26 mouse cellular contexts compared by ENCODE assay signal in the genomic region with DNA sequence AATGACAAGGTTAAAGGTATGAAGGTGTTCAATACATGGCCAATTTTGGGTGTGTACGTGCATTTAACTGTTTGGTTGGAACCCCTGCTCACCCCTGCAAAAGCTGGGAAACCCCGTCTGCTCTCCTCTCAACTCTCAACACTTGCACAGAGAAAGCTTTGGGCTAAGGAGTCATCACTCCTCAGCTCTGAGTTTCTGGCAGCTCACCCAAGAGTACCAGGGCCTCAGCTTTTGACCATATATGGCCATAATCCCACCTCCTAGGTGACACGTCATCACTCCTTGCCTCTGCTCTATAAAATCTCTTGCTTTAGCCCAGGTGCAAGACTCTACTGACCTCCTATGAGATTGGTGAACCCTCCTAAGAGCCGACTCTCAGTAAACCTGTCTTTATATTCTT.
"Had no signal": no experiment of that assay in that cellular context is flagged by ENCODE, and none has a peak within 500 bp of the region (broad histone marks: within the 10 kb centered on the region; RNA-seq: fewer than 3 reads in every experiment).

No protein-coding gene starts in this region.

- H3K9ac ChIP-seq: heart, embryonic 13.5 days; heart, embryonic 15.5 days; hindbrain, embryonic 12.5 days; hindbrain, embryonic 14.5 days; intestine, embryonic 15.5 days; limb, embryonic 13.5 days; limb, embryonic 15.5 days; liver, embryonic 12.5 days; liver, embryonic 14.5 days had no signal

- H3K36me3 ChIP-seq: heart, embryonic 13.5 days; heart, embryonic 15.5 days; hindbrain, embryonic 12.5 days; intestine, embryonic 15.5 days; limb, embryonic 13.5 days; limb, embryonic 15.5 days; liver, embryonic 12.5 days had no signal

- H3K27me3 ChIP-seq: intestine, embryonic 15.5 days; limb, embryonic 15.5 days had no signal

- H3K4me3 ChIP-seq: gastrocnemius, adult 2 months; heart, embryonic 13.5 days; heart, embryonic 15.5 days; hindbrain, embryonic 12.5 days; intestine, embryonic 15.5 days; layer of hippocampus, adult 2 months; left cerebral cortex, adult 2 months; limb, embryonic 13.5 days; limb, embryonic 15.5 days; liver, embryonic 12.5 days had no signal

- DNase-seq: gastrocnemius, adult 2 months; gastrocnemius, postnatal 14 days; gastrocnemius, postnatal 36 days; heart, adult 18-20 months; heart, postnatal 14 days; heart, postnatal 36 days; kidney, adult 18-20 months; kidney, adult 8-10 months; kidney, postnatal 10 days; kidney, postnatal 25 days; kidney, postnatal 4 days had no signal

- H3K27ac ChIP-seq: gastrocnemius, adult 2 months; heart, embryonic 13.5 days; heart, embryonic 15.5 days; hindbrain, embryonic 12.5 days; hindbrain, embryonic 14.5 days; intestine, embryonic 15.5 days; layer of hippocampus, adult 2 months; left cerebral cortex, adult 2 months; limb, embryonic 13.5 days; limb, embryonic 15.5 days; liver, embryonic 12.5 days; liver, embryonic 14.5 days had no signal

- H3K9me3 ChIP-seq: heart, embryonic 13.5 days; heart, embryonic 15.5 days; hindbrain, embryonic 12.5 days; intestine, embryonic 15.5 days; limb, embryonic 13.5 days; limb, embryonic 15.5 days; liver, embryonic 12.5 days had no signal

- H3K4me2 ChIP-seq: heart, embryonic 11.5 days; heart, embryonic 13.5 days; heart, embryonic 15.5 days; hindbrain, embryonic 12.5 days; hindbrain, embryonic 14.5 days; intestine, embryonic 15.5 days; limb, embryonic 13.5 days; limb, embryonic 15.5 days; liver, embryonic 12.5 days had no signal

- ATAC-seq: hindbrain, embryonic 16.5 days; inflammation-experienced regulatory T-cells, adult 6 months; intestine, embryonic 15.5 days; intestine, postnatal 0 days; liver, embryonic 12.5 days had no signal
